Mouse (Mus musculus) cerebellum, adult 2 months (tissue): ENCODE measurements around the gene Syna.

ENCODE experiments used
- CTCF ChIP-seq: fragments of 200-500 bp; IDR thresholded peaks from 2 replicates; pipeline ENCODE4 v1.5.1; 2011; ENCODE audit warnings: low read depth, mild to moderate bottlenecking, control low read depth, low read length, moderate library complexity, borderline replicate concordance; ENCODE audit not compliant: insufficient read depth
- POLR2A ChIP-seq: fragments of 200-500 bp; IDR thresholded peaks from 2 replicates; pipeline ENCODE4 v1.6.1; 2011; ENCODE audit warnings: low read length, control low read depth, borderline replicate concordance; ENCODE audit not compliant: insufficient read depth

- TF ChIP-seq CTCF (no peak), POLR2A (no peak)
These were observed 31.5 kb downstream of the Syna start for GRCm38 (mm10) chr5:134528488-134528887.
